Mouse (Mus musculus): ENCODE results near the gene Emc8. TPM values are rescaled to one million over a fixed set of nuclear protein-coding genes. Genes with fewer than 3 reads are reported as not detected.

The Emc8 gene
- polyA plus RNA-seq, 1 experiment from 2014 or later: 208 TPM

GRCm38 (mm10) chr8:120616663-120617626, 51.4 kb downstream of the Emc8 start:
- no peaks in the 10 kb centered on the region for H3K36me3 ChIP-seq
- H3K4me3 ChIP-seq (replicated peaks): no peak overlapping the region
- H3K9ac ChIP-seq: no peak overlapping the region
- no peak overlapping the region for H3K4me2 ChIP-seq
- no peak; the same call in 1 of the 2 replicates for ATAC-seq (ENCODE audit: insufficient read depth, low FRiP score, low read depth)
- H3K27me3 ChIP-seq (replicated peaks): no peaks in the 10 kb centered on the region
- H3K9me3 ChIP-seq: no peaks in the 10 kb centered on the region
- 0 out of 2 replicates have a peak, but pooled peaks cover 5% of the 10 kb centered on the region for H3K4me1 ChIP-seq
- WGBS: 47% methylated on average over 7 of the region's 8 CpGs
- no peak overlapping the region for H3K27ac ChIP-seq

DNA sequence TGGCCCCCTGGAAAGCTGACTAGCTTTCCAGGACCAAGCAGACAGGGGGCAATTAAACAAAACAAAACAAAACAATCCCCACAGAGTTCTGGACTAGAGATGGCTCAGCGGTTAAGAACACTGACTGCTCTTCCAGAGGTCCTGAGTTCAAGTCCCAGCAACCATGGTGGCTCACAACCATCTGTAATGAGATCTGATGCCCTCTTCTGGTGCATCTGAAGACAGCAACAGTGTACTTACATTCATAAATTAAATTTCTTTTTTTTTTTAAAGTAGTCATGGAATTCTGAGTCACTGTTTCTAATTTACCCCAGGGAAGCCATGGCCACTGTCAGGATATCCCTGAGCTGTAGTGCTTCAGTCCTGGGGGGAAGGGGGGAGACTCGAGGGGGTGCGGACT, 53.9 kb downstream of the Emc8 start:
- H3K9me3 ChIP-seq: no peaks in the 10 kb centered on the region
- no peak for ATAC-seq (ENCODE audit: insufficient read depth, low FRiP score, low read depth)
- H3K27ac ChIP-seq: no peak overlapping the region
- H3K4me2 ChIP-seq: no peak overlapping the region
- 89% methylated on average over 3 of the region's 3 CpGs for WGBS
- no peak overlapping the region for H3K4me3 ChIP-seq (replicated peaks)
- no peak overlapping the region for H3K9ac ChIP-seq
- 0 out of 2 replicates have a peak, but pooled peaks cover 5% of the 10 kb centered on the region for H3K4me1 ChIP-seq
- no peaks in the 10 kb centered on the region for H3K36me3 ChIP-seq
- no peaks in the 10 kb centered on the region for H3K27me3 ChIP-seq (replicated peaks)

DNA sequence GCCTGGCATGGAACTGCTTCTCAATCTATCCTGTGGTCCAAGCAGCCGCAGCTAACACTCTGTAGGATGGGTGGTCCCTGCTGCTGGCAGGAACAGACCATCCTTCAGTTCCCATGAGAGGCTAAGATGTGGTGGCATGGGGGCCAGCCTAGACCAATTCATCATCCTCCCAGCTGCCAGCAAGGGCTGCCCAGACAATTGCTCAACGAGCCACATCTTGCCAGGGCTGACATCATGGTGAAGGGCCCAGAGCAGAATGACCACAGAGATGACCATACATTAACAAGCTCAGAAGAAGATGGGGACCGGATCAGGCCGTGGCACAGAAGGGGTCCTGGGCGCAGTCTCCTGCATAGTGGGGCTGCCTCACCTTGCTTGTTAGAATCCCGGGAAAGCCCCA, 57.5 kb downstream of the Emc8 start:
- Histone ChIP-seq H3K4me2 (no peak overlapping the region), H3K27me3 (replicated peaks) (no peaks in the 10 kb centered on the region), H3K9me3 (no peaks in the 10 kb centered on the region), H3K36me3 (no peaks in the 10 kb centered on the region), H3K27ac (no peak overlapping the region), H3K9ac (no peak overlapping the region), H3K4me3 (replicated peaks) (no peak overlapping the region), H3K4me1 (no peaks in the 10 kb centered on the region)
- 83% methylated on average over 6 of the region's 6 CpGs for WGBS
- ATAC-seq (ENCODE audit: insufficient read depth, low FRiP score, low read depth): no peak

DNA sequence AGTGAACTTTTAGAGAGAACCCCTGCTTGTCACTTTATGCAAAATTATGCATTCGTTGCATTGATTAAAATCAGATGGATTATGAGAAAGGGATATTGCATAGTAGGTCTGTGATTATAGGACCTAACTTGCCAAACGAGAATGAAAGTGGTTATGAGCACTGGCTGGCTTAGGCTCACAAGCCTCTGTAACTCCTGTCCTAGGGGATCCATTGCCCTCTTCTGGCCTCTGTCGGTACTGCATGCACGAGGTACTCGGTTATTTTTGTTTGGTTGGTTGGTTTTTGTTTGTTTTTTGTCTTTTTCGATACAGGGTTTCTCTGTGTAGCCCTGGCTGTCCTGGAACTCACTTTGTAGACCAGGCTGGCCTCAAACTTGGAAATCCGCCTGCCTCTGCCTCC, 60.5 kb downstream of the Emc8 start:
- Histone ChIP-seq H3K27ac (no peak overlapping the region), H3K4me1 (no peaks in the 10 kb centered on the region), H3K27me3 (replicated peaks) (no peaks in the 10 kb centered on the region), H3K9ac (no peak overlapping the region), H3K4me3 (replicated peaks) (no peak overlapping the region), H3K9me3 (no peaks in the 10 kb centered on the region), H3K4me2 (no peak overlapping the region), H3K36me3 (no peaks in the 10 kb centered on the region)
- ATAC-seq (ENCODE audit: insufficient read depth, low FRiP score, low read depth): no peak
- WGBS: 14% methylated on average over 7 of the region's 7 CpGs

DNA sequence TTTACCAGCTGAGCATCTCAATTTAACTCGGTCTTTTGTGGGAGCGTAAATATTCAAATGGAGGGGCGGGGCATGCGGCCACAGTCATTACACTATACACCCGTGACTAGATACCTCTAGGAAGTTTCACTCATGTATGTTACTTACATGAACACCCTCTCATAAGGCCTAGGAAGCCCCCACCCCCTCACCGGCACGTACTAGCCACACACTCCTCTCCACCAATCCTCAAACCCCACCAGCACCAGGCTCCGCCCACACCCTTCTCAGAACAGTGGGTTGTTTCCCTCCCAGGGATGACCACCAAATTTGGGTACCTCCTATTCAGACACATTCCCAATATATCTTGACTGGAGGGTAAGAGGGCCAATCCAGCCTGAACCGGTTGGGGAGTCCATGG, 60.9 kb downstream of the Emc8 start:
- 79% methylated on average over 9 of the region's 9 CpGs for WGBS
- Histone ChIP-seq H3K36me3 (no peaks in the 10 kb centered on the region), H3K9me3 (no peaks in the 10 kb centered on the region), H3K9ac (no peak overlapping the region), H3K4me2 (no peak overlapping the region), H3K27me3 (replicated peaks) (no peaks in the 10 kb centered on the region), H3K4me1 (no peaks in the 10 kb centered on the region), H3K4me3 (replicated peaks) (no peak overlapping the region), H3K27ac (no peak overlapping the region)
- no peak for ATAC-seq (ENCODE audit: insufficient read depth, low FRiP score, low read depth)

Other genes with a start within 250 kb of the Emc8 start
- 88.1 and 94.7 TPM in 2 replicates for gene Gins2, start 79.3 kb downstream of the Emc8 start, polyA plus RNA-seq (2015; fragmentation: Nextera tagmentation; extraction: Ambion mirVana)
- gene 1190005I06Rik, start 20.9 kb downstream of the Emc8 start, polyA plus RNA-seq (2015; fragmentation: Nextera tagmentation; extraction: Ambion mirVana): 2.4 and 3.8 TPM in 2 replicates
- gene Gm27021, start 494 bp downstream of the Emc8 start, polyA plus RNA-seq (2015; fragmentation: Nextera tagmentation; extraction: Ambion mirVana): 2.0 and 3.0 TPM in 2 replicates
- 1,112 and 1,167 TPM in 2 replicates for gene Cox4i1, start 351 bp downstream of the Emc8 start, polyA plus RNA-seq (2015; fragmentation: Nextera tagmentation; extraction: Ambion mirVana)
- gene Irf8, start 67.8 kb upstream of the Emc8 start, polyA plus RNA-seq (2015; fragmentation: Nextera tagmentation; extraction: Ambion mirVana): 21.8 and 23.0 TPM in 2 replicates

Data from stomach, embryonic 15.5 days (tissue).